In genomic region chr13:81008864-81009766, GRCm38 (mm10) we compare ENCODE assay signal across 15 mouse cellular contexts.
A peak's percentile ranks its signal among the peaks of the same experiment; 100 is the strongest.
DNase-seq lines count a peak whose midpoint lies in the region; ATAC-seq and TF ChIP-seq lines count a peak whose summit lies in the region.
"Had no signal": no experiment of that assay in that cellular context is flagged by ENCODE, and none has a peak within 500 bp of the region (broad histone marks: within the 10 kb centered on the region; RNA-seq: fewer than 3 reads in every experiment).

No protein-coding gene starts in this region.

- H3K9ac ChIP-seq in kidney, postnatal 0 days (ENCODE audit: low read depth, low read length), result no peak overlapping the region
- H3K9ac ChIP-seq in forebrain, embryonic 15.5 days (replicated peaks), result no peak overlapping the region
- H3K9ac ChIP-seq: heart, embryonic 12.5 days; hindbrain, embryonic 15.5 days; midbrain, embryonic 12.5 days had no signal

- in situ Hi-C loops in Patski (cut with MboI; ENCODE audit: low pct_unique_long_range_greater_than_20kb), result loop anchor here (10.0 kb wide), 1 partner anchor 114 kb away; no protein-coding TSS in a partner anchor

- ATAC-seq in cerebellum, adult (ENCODE audit: insufficient number of reproducible peaks, low FRiP score, low TSS enrichment), result peak; percentile 54; the same call in 1 of the 2 replicates
- ATAC-seq in Patski, result peak; percentile 60
- ATAC-seq in kidney, postnatal 0 days (replicated peaks; ENCODE audit: low FRiP score, low read depth), result no peak
- no peak for ATAC-seq in forebrain, embryonic 15.5 days (replicated peaks)

- H3K36me3 ChIP-seq in kidney, postnatal 0 days (ENCODE audit: insufficient read depth, low read length), result no peaks in the 10 kb centered on the region
- H3K36me3 ChIP-seq in forebrain, embryonic 15.5 days, result no peaks in the 10 kb centered on the region
- H3K36me3 ChIP-seq: G1E; heart, embryonic 12.5 days; hindbrain, embryonic 15.5 days; midbrain, embryonic 12.5 days had no signal

- no peaks in the 10 kb centered on the region for H3K9me3 ChIP-seq in kidney, postnatal 0 days (replicated peaks; ENCODE audit: low read length)
- no peaks in the 10 kb centered on the region for H3K9me3 ChIP-seq in forebrain, embryonic 15.5 days
- H3K9me3 ChIP-seq: G1E; heart, embryonic 12.5 days; hindbrain, embryonic 15.5 days; midbrain, embryonic 12.5 days had no signal

- H3K27me3 ChIP-seq in Patski, result no peaks in the 10 kb centered on the region
- no peaks in the 10 kb centered on the region for H3K27me3 ChIP-seq in kidney, postnatal 0 days (ENCODE audit: insufficient read depth, low read length)
- H3K27me3 ChIP-seq in forebrain, embryonic 15.5 days, result no peaks in the 10 kb centered on the region
- H3K27me3 ChIP-seq: heart, embryonic 12.5 days; hindbrain, embryonic 15.5 days; midbrain, embryonic 12.5 days had no signal

- WGBS in kidney, postnatal 0 days, result 23% methylated on average over 5 of the region's 5 CpGs
- 43% methylated on average over 5 of the region's 5 CpGs for WGBS in forebrain, embryonic 15.5 days

- H3K4me2 ChIP-seq in kidney, postnatal 0 days (ENCODE audit: low read length), result no peak overlapping the region
- H3K4me2 ChIP-seq in forebrain, embryonic 15.5 days (replicated peaks), result no peak overlapping the region
- H3K4me2 ChIP-seq: heart, embryonic 12.5 days; hindbrain, embryonic 15.5 days; midbrain, embryonic 12.5 days had no signal

- CTCF ChIA-PET in Patski (lab: Charles Lee), result interaction anchor here (0.7 to 1.0 kb wide), 4 partner anchors 12 to 121 kb away, joined by 3 read pairs; no protein-coding TSS in a partner anchor

- no peak for TF ChIP-seq CTCF in Patski (IDR thresholded peaks at IDR 0.05)
- no peak for TF ChIP-seq CTCF in kidney, postnatal 0 days (IDR thresholded peaks at IDR 0.05; ENCODE audit: low read depth)

- H3K4me1 ChIP-seq in kidney, postnatal 0 days (replicated peaks; ENCODE audit: insufficient read depth, low read length), result no peaks in the 10 kb centered on the region
- no peaks in the 10 kb centered on the region for H3K4me1 ChIP-seq in forebrain, embryonic 15.5 days
- H3K4me1 ChIP-seq: heart, embryonic 12.5 days; hindbrain, embryonic 15.5 days; midbrain, embryonic 12.5 days had no signal

- no peak for DNase-seq in cerebellum, postnatal 4 days (ENCODE audit: low spot score in 2 of 2)
- no peak for DNase-seq in Patski (ENCODE audit: low read depth, low spot score)
- peak; percentile 45 for DNase-seq in fat pad, adult 2 months (ENCODE audit: extremely low read depth, low read depth, low spot score)
- peak; percentile 66 for DNase-seq in kidney, postnatal 0 days (ENCODE audit: low spot score)
- DNase-seq in MN1 (ENCODE audit: low spot score), result no peak
- DNase-seq in ovary, adult 18-20 months (ENCODE audit: low spot score), result no peak
- DNase-seq: liver; lung, postnatal 10 days had no signal

- no peak overlapping the region for H3K27ac ChIP-seq in kidney, postnatal 0 days
- H3K27ac ChIP-seq in forebrain, embryonic 15.5 days (replicated peaks), result no peak overlapping the region
- H3K27ac ChIP-seq: hindbrain, embryonic 15.5 days; layer of hippocampus, adult 2 months; midbrain, embryonic 12.5 days had no signal

- POLR2A ChIA-PET in Patski (lab: Charles Lee), result no interaction called here

- no peak overlapping the region for H3K4me3 ChIP-seq in kidney, postnatal 0 days (replicated peaks; ENCODE audit: low read depth, low read length)
- no peak overlapping the region for H3K4me3 ChIP-seq in forebrain, embryonic 15.5 days
- H3K4me3 ChIP-seq: heart, embryonic 12.5 days; hindbrain, embryonic 15.5 days; layer of hippocampus, adult 2 months; midbrain, embryonic 12.5 days had no signal

Comparison
In these comparisons a context has a peak if more than half of its experiments do, and no peak if none do; other contexts are left out.
1. ATAC-seq: peak in cerebellum, adult (single experiment) and Patski (single experiment); none in kidney, postnatal 0 days (single experiment) and forebrain, embryonic 15.5 days (single experiment).
2. DNase-seq: peak in fat pad, adult 2 months (single experiment) and kidney, postnatal 0 days (single experiment); none in cerebellum, postnatal 4 days (0 of 2), Patski (single experiment), MN1 (single experiment) and ovary, adult 18-20 months (single experiment).